Mouse (Mus musculus): ENCODE results near the gene Egfl8. TPM values are rescaled to one million over a fixed set of nuclear protein-coding genes. Genes with fewer than 3 reads are reported as not detected.
A peak's percentile ranks its signal among the peaks of the same experiment; 100 is the strongest.

The Egfl8 gene
- polyA plus RNA-seq, 1 experiment from 2014 or later = 4.4 TPM

DNA sequence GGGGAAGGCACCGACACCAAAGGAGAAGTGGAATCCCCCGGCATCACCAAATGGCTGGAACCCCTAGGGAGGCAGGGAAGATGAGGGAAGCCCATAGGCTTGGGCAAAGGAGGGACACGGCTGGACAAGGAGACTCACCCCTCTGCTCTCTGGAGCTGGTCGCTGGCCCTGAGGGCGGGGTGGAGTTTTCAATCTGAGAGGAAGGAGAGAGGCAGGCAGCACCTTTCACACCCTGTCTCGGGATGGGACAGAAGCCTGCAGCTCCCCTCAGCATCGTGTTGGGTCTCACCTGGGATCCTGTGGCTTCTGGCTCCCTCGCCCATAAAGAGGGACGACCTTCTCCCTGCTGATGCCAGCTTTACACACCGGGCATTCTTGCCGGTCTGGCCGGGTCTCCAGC lies 14.0 kb downstream of the Egfl8 start:
- H3K36me3 ChIP-seq (ENCODE audit: control insufficient read depth, insufficient read depth, low read length) = peaks cover 6% of the 10 kb centered on the region
- no peak overlapping the region for H3K27ac ChIP-seq (ENCODE audit: low read depth, low read length)
- H3K4me1 ChIP-seq (replicated peaks; ENCODE audit: control insufficient read depth, insufficient read depth, low read length) = peaks cover 13% of the 10 kb centered on the region
- H3K27me3 ChIP-seq (ENCODE audit: control insufficient read depth, insufficient read depth, low read length) = no peaks in the 10 kb centered on the region
- WGBS = 87% methylated on average over 12 of the region's 12 CpGs
- ATAC-seq (ENCODE audit: low FRiP score) (no peak), DNase-seq (ENCODE audit: low spot score) (no peak)
- H3K9ac ChIP-seq (ENCODE audit: low read depth, low read length) = no peak overlapping the region
- H3K4me3 ChIP-seq (ENCODE audit: low read depth, low read length) = peak overlapping the region; percentile 56; the same call in 1 of the 2 replicates
- no peaks in the 10 kb centered on the region for H3K9me3 ChIP-seq (ENCODE audit: control insufficient read depth, low read length)
- peak overlapping the region; percentile 80; the same call in 1 of the 2 replicates for H3K4me2 ChIP-seq (replicated peaks; ENCODE audit: low read depth, low read length)

DNA sequence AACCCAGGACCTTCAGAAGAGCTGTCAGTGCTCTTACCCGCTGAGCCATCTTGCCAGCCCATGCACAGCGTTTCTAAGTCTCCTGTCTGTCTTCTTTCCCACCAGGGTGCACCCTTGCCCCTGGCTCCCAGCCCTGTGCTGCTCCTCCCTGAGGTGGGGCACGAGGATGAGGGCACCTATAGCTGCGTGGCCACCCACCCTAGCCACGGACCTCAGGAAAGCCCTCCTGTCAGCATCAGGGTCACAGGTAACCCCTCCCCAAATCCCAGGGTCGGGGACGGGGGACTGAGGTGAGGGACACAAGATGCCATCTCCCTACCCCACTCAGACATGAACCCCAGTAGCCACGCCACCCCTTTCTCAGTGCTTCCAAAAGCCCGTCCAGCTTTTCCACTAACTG lies 15.9 kb downstream of the Egfl8 start:
- ATAC-seq (ENCODE audit: low FRiP score) (no peak), DNase-seq (ENCODE audit: low spot score) (no peak)
- H3K4me1 ChIP-seq (replicated peaks; ENCODE audit: control insufficient read depth, insufficient read depth, low read length) = peaks cover 8% of the 10 kb centered on the region
- peaks cover 6% of the 10 kb centered on the region for H3K36me3 ChIP-seq (ENCODE audit: control insufficient read depth, insufficient read depth, low read length)
- WGBS = 79% methylated on average over 9 of the region's 9 CpGs
- no peaks in the 10 kb centered on the region for H3K27me3 ChIP-seq (ENCODE audit: control insufficient read depth, insufficient read depth, low read length)
- no peak overlapping the region for H3K27ac ChIP-seq (ENCODE audit: low read depth, low read length)
- H3K4me2 ChIP-seq (replicated peaks; ENCODE audit: low read depth, low read length) = no peak overlapping the region
- no peaks in the 10 kb centered on the region for H3K9me3 ChIP-seq (ENCODE audit: control insufficient read depth, low read length)
- H3K9ac ChIP-seq (ENCODE audit: low read depth, low read length) = no peak overlapping the region
- H3K4me3 ChIP-seq (ENCODE audit: low read depth, low read length) = no peak overlapping the region

DNA sequence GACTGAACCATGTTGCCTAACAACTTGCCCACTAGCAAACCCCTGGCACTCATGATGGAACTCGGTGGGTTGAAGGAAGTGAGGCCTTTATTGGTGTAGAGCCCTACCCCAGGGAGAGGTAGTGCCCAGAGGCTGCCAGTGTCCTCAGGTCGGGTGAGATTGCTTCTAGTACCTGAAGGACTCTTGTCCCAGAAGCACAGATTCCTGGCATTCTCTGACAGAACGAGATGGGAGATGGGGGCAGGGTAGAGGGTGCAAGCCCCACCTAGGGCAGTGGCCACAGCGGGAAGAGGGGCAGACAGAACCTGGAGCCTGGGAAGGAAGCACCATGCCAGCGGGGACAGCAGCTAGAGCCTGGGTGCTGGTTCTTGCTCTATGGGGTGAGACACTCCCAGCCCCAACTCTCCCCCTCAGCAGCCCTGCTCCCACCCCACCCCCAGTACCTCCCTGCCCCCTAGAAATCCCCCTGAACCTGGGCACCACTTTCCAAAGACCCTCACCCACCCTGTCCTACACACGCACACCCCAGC lies 18.1 kb downstream of the Egfl8 start, which contains the start of gene Ager:
TSS of gene Ager (plus strand) at position 297 of the 530 bp plus-strand sequence.
- H3K4me2 ChIP-seq (replicated peaks; ENCODE audit: low read depth, low read length) = no peak within 1 kb of the TSS
- peaks cover 6% of the 10 kb centered on the region for H3K36me3 ChIP-seq (ENCODE audit: control insufficient read depth, insufficient read depth, low read length)
- no peak within 1 kb of the TSS; the same call in 1 of the 2 replicates for H3K27ac ChIP-seq (ENCODE audit: low read depth, low read length)
- 30% methylated on average over 6 of the region's 6 CpGs for whole genome bisulfite sequencing
- DNase-seq (ENCODE audit: low spot score) (no peak), ATAC-seq (ENCODE audit: low FRiP score) (no peak)
- no peak within 1 kb of the TSS for H3K9ac ChIP-seq (ENCODE audit: low read depth, low read length)
- no peak within 1 kb of the TSS for H3K4me3 ChIP-seq (ENCODE audit: low read depth, low read length)
- no peaks in the 10 kb centered on the region for H3K27me3 ChIP-seq (ENCODE audit: control insufficient read depth, insufficient read depth, low read length)
- no peaks in the 10 kb centered on the region for H3K9me3 ChIP-seq (ENCODE audit: control insufficient read depth, low read length)
- H3K4me1 ChIP-seq (replicated peaks; ENCODE audit: control insufficient read depth, insufficient read depth, low read length) = peaks cover 10% of the 10 kb centered on the region

- Histone ChIP-seq H3K27ac (ENCODE audit: low read depth, low read length) (no peak overlapping the region), H3K9ac (ENCODE audit: low read depth, low read length) (no peak overlapping the region), H3K4me2 (replicated peaks; ENCODE audit: low read depth, low read length) (no peak overlapping the region), H3K4me1 (replicated peaks; ENCODE audit: control insufficient read depth, insufficient read depth, low read length) (peaks cover 10% of the 10 kb centered on the region), H3K27me3 (ENCODE audit: control insufficient read depth, insufficient read depth, low read length) (no peaks in the 10 kb centered on the region), H3K4me3 (ENCODE audit: low read depth, low read length) (no peak overlapping the region), H3K9me3 (ENCODE audit: control insufficient read depth, low read length) (no peaks in the 10 kb centered on the region), H3K36me3 (ENCODE audit: control insufficient read depth, insufficient read depth, low read length) (peaks cover 6% of the 10 kb centered on the region)
- ATAC-seq (ENCODE audit: low FRiP score) (no peak), DNase-seq (ENCODE audit: low spot score) (no peak)
- 85% methylated on average over 8 of the region's 8 CpGs for WGBS
Observed at GRCm38 (mm10) chr17:34596098-34596497, 19.7 kb downstream of the Egfl8 start.

DNA sequence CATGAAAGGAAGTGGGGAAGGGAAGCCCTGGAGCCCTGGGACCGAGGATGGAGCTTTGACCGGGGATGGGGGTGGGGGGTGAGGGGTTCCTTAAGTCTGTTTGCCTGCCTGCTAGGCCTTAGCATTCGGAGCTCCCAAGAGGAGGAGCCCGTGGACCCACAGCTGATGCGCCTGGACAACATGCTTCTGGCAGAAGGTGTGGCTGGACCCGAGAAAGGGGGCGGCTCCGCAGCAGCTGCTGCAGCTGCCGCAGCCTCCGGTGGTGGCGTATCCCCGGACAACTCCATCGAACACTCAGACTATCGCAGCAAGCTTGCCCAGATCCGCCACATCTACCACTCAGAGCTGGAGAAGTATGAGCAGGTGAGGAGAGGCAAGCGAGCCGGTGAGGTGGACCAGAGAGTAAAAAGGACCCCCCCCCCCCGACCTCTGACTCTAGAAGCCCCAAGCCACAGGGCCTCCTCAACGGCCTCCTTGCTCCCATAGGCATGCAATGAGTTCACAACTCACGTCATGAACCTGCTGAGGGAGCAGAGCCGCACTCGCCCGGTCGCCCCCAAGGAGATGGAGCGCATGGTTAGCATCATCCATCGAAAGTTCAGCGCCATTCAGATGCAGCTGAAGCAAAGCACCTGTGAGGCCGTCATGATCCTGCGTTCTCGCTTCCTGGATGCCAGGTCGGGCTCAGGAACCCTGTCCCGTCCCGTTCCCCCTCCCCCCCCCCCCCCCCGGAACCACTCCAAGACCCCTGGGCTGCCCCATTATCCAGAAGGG lies 21.8 kb downstream of the Egfl8 start:
- no peak for ATAC-seq (ENCODE audit: low FRiP score)
- Histone ChIP-seq H3K27ac (ENCODE audit: low read depth, low read length) (peak overlapping the region; percentile 100; the same call in 1 of the 2 replicates), H3K4me3 (ENCODE audit: low read depth, low read length) (peak overlapping the region; percentile 97), H3K36me3 (ENCODE audit: control insufficient read depth, insufficient read depth, low read length) (no peaks in the 10 kb centered on the region), H3K9me3 (ENCODE audit: control insufficient read depth, low read length) (no peaks in the 10 kb centered on the region), H3K27me3 (ENCODE audit: control insufficient read depth, insufficient read depth, low read length) (no peaks in the 10 kb centered on the region), H3K4me1 (replicated peaks; ENCODE audit: control insufficient read depth, insufficient read depth, low read length) (peaks cover 25% of the 10 kb centered on the region), H3K9ac (ENCODE audit: low read depth, low read length) (peak overlapping the region; percentile 99), H3K4me2 (replicated peaks; ENCODE audit: low read depth, low read length) (peak overlapping the region; percentile 98)
- WGBS = 49% methylated on average over 32 of the region's 34 CpGs
- no peak for DNase-seq (ENCODE audit: low spot score)

- peak overlapping the region; percentile 97 for H3K4me3 ChIP-seq (ENCODE audit: low read depth, low read length)
- no peaks in the 10 kb centered on the region for H3K36me3 ChIP-seq (ENCODE audit: control insufficient read depth, insufficient read depth, low read length)
- H3K27me3 ChIP-seq (ENCODE audit: control insufficient read depth, insufficient read depth, low read length) = no peaks in the 10 kb centered on the region
- H3K9ac ChIP-seq (ENCODE audit: low read depth, low read length) = peak overlapping the region; percentile 99
- ATAC-seq (ENCODE audit: low FRiP score) (peak; percentile 15; the same call in 1 of the 2 replicates), DNase-seq (ENCODE audit: low spot score) (peak; percentile 60)
- H3K27ac ChIP-seq (ENCODE audit: low read depth, low read length) = peak overlapping the region; percentile 100
- WGBS = 1% methylated on average over 24 of the region's 32 CpGs
- H3K4me1 ChIP-seq (replicated peaks; ENCODE audit: control insufficient read depth, insufficient read depth, low read length) = peaks cover 28% of the 10 kb centered on the region
- H3K4me2 ChIP-seq (replicated peaks; ENCODE audit: low read depth, low read length) = peak overlapping the region; percentile 98
- no peaks in the 10 kb centered on the region for H3K9me3 ChIP-seq (ENCODE audit: control insufficient read depth, low read length)
Observed at GRCm38 (mm10) chr17:34592581-34593549, 22.9 kb downstream of the Egfl8 start.

GRCm38 (mm10) chr17:34591994-34592375 lies 23.8 kb downstream of the Egfl8 start:
- Histone ChIP-seq H3K4me2 (replicated peaks; ENCODE audit: low read depth, low read length) (peak overlapping the region; percentile 98), H3K9me3 (ENCODE audit: control insufficient read depth, low read length) (no peaks in the 10 kb centered on the region), H3K4me1 (replicated peaks; ENCODE audit: control insufficient read depth, insufficient read depth, low read length) (peaks cover 28% of the 10 kb centered on the region), H3K36me3 (ENCODE audit: control insufficient read depth, insufficient read depth, low read length) (no peaks in the 10 kb centered on the region), H3K9ac (ENCODE audit: low read depth, low read length) (peak overlapping the region; percentile 99), H3K27ac (ENCODE audit: low read depth, low read length) (peak overlapping the region; percentile 100), H3K27me3 (ENCODE audit: control insufficient read depth, insufficient read depth, low read length) (no peaks in the 10 kb centered on the region), H3K4me3 (ENCODE audit: low read depth, low read length) (peak overlapping the region; percentile 97)
- WGBS = 1% methylated on average over 19 of the region's 35 CpGs
- ATAC-seq (ENCODE audit: low FRiP score) = peak; percentile 58
- peak; percentile 92 for DNase-seq (ENCODE audit: low spot score)

Data from hindbrain, embryonic 11.5 days (tissue).